Mouse (Mus musculus) urinary bladder, postnatal 36 days (tissue): ENCODE measurements around the gene Mrm2.

Source experiments
- DNase-seq, 2 experiments: peaks; one replicate each; pipeline ENCODE4 v3.0.0; 2022; ENCODE audit warnings: low spot score in 2 of 2, mixed read lengths in 1 of 2

The Mrm2 gene

GRCm38 (mm10) chr5:140345244-140345643, 13.5 kb upstream of the Mrm2 start:
- DNase-seq = no peak

- no peak for DNase-seq
Observed at GRCm38 (mm10) chr5:140342880-140343279, 11.2 kb upstream of the Mrm2 start.

- no peak for DNase-seq
Observed at GRCm38 (mm10) chr5:140339836-140340235, 8.1 kb upstream of the Mrm2 start.

- DNase-seq = no peak
Observed at GRCm38 (mm10) chr5:140338779-140339178, 7.1 kb upstream of the Mrm2 start.

GRCm38 (mm10) chr5:140336680-140337079, 5.0 kb upstream of the Mrm2 start:
- no peak for DNase-seq

- DNase-seq = no peak
Observed at GRCm38 (mm10) chr5:140333631-140334030, 1.9 kb upstream of the Mrm2 start.

GRCm38 (mm10) chr5:140332519-140332918, 821 bp upstream of the Mrm2 start:
- no peak for DNase-seq

- DNase-seq = no peak
Observed at GRCm38 (mm10) chr5:140324058-140324457, 7.6 kb downstream of the Mrm2 start.

GRCm38 (mm10) chr5:140321756-140322575, 9.7 kb downstream of the Mrm2 start:
- peak in 1 of 2 experiments; percentile 8 for DNase-seq

GRCm38 (mm10) chr5:140321042-140321755, 10.5 kb downstream of the Mrm2 start, which contains the start of the genes Mad1l1 and Nudt1:
Gene Mad1l1 (minus strand): TSS chr5:140321552.
Gene Nudt1 (plus strand): TSS chr5:140321656.
- peak; percentile 87 to 95 for DNase-seq

- DNase-seq = no peak
Observed at GRCm38 (mm10) chr5:140316716-140317115, 15.0 kb downstream of the Mrm2 start.

GRCm38 (mm10) chr5:140307602-140308001, 24.1 kb downstream of the Mrm2 start:
- no peak for DNase-seq

GRCm38 (mm10) chr5:140306016-140306415, 25.7 kb downstream of the Mrm2 start:
- no peak for DNase-seq

- no peak for DNase-seq
Observed at GRCm38 (mm10) chr5:140298291-140298690, 33.4 kb downstream of the Mrm2 start.

GRCm38 (mm10) chr5:140292152-140292551, 39.5 kb downstream of the Mrm2 start:
- DNase-seq = peak; percentile 48 to 59

GRCm38 (mm10) chr5:140289161-140289560, 42.5 kb downstream of the Mrm2 start:
- no peak for DNase-seq

- no peak for DNase-seq
Observed at GRCm38 (mm10) chr5:140288287-140288686, 43.4 kb downstream of the Mrm2 start.

- no peak for DNase-seq
Observed at GRCm38 (mm10) chr5:140284761-140285160, 46.9 kb downstream of the Mrm2 start.

- no peak for DNase-seq
Observed at GRCm38 (mm10) chr5:140284011-140284410, 47.7 kb downstream of the Mrm2 start.

GRCm38 (mm10) chr5:140282900-140283299, 48.8 kb downstream of the Mrm2 start:
- DNase-seq = no peak

GRCm38 (mm10) chr5:140282376-140282775, 49.3 kb downstream of the Mrm2 start:
- DNase-seq = peak; percentile 4 to 64

GRCm38 (mm10) chr5:140280205-140280604, 51.5 kb downstream of the Mrm2 start:
- DNase-seq = no peak
